31 mouse cellular contexts compared by ENCODE assay signal in the genomic region with DNA sequence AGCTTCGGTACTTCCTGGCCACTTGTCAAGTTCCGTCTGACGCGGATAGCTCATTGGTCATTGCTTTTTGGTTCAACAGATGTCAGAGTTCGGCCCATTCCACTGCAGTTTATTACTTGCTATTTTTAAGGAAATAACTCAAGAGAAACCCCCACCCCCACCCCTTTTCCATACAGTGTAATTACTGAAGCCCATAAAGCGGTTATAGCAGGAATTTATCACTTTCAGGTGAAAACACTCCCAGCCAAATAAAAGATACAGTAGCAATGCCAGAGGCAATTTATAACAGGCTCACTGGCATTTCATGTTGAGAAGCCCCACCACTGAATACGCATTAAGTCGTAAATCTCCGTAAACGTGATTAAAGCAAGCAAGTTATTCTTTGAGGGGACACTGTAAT. TPM values are rescaled to one million over a fixed set of nuclear protein-coding genes. Genes with fewer than 3 reads are reported as not detected.
DNase-seq lines count a peak whose midpoint lies in the region; ATAC-seq and TF ChIP-seq lines count a peak whose summit lies in the region.
"Had no signal": no experiment of that assay in that cellular context is flagged by ENCODE, and none has a peak within 500 bp of the region (broad histone marks: within the 10 kb centered on the region; RNA-seq: fewer than 3 reads in every experiment).

No protein-coding gene starts in this region.

- H3K9me3 ChIP-seq in kidney, embryonic 14.5 days (ENCODE audit: control insufficient read depth, low read length): no peaks in the 10 kb centered on the region
- no peaks in the 10 kb centered on the region; the same call in 1 of the 2 replicates for H3K9me3 ChIP-seq in limb, embryonic 11.5 days (ENCODE audit: control insufficient read depth, low read length)
- no peaks in the 10 kb centered on the region for H3K9me3 ChIP-seq in limb, embryonic 10.5 days (replicated peaks)
- H3K9me3 ChIP-seq in limb, embryonic 12.5 days: no peaks in the 10 kb centered on the region
- no peaks in the 10 kb centered on the region for H3K9me3 ChIP-seq in hindbrain, embryonic 14.5 days (ENCODE audit: control insufficient read depth, low read length)
- H3K9me3 ChIP-seq: embryonic facial prominence, embryonic 10.5 days; embryonic facial prominence, embryonic 15.5 days; forebrain, embryonic 12.5 days; hindbrain, embryonic 10.5 days; liver, embryonic 12.5 days had no signal

- H3K4me1 ChIP-seq in kidney, embryonic 14.5 days (ENCODE audit: control insufficient read depth, insufficient read depth, low read length): no peaks in the 10 kb centered on the region
- H3K4me1 ChIP-seq in limb, embryonic 11.5 days (ENCODE audit: control insufficient read depth, insufficient read depth, low read length): peaks cover 7% of the 10 kb centered on the region; the same call in 1 of the 2 replicates
- H3K4me1 ChIP-seq in limb, embryonic 10.5 days: peaks cover 8% of the 10 kb centered on the region
- H3K4me1 ChIP-seq in limb, embryonic 12.5 days (replicated peaks): peaks cover 17% of the 10 kb centered on the region; the same call in 1 of the 2 replicates
- H3K4me1 ChIP-seq in hindbrain, embryonic 14.5 days (replicated peaks; ENCODE audit: control insufficient read depth, insufficient read depth, low read length): no peaks in the 10 kb centered on the region
- H3K4me1 ChIP-seq: embryonic facial prominence, embryonic 10.5 days; forebrain, embryonic 12.5 days; hindbrain, embryonic 10.5 days had no signal

- no peak for DNase-seq in kidney, adult 11 months
- peak; percentile 29 for DNase-seq in limb, embryonic 11.5 days (ENCODE audit: low spot score)
- DNase-seq in limb, embryonic 10.5 days (ENCODE audit: low spot score): no peak
- peak; percentile 22 for DNase-seq in brain, embryonic 14.5 days (ENCODE audit: low read depth)
- DNase-seq in hindbrain, embryonic 14.5 days (ENCODE audit: low spot score): no peak
- no peak for DNase-seq in adrenal gland, postnatal 25 days
- DNase-seq: adrenal gland, postnatal 10 days; cerebellum, adult 11-12 months; cerebellum, adult 9-11 months; forebrain, postnatal 0 days; gastrocnemius, postnatal 10 days; heart, postnatal 14 days; layer of hippocampus, postnatal 36 days; left cerebral cortex, postnatal 4 days; liver, postnatal 0 days; right cerebral cortex, postnatal 4 days; thymus, adult 18-20 months; thymus, postnatal 25 days had no signal

- no peak overlapping the region for H3K27ac ChIP-seq in kidney, embryonic 14.5 days (ENCODE audit: low read depth, low read length)
- no peak overlapping the region for H3K27ac ChIP-seq in limb, embryonic 11.5 days (replicated peaks; ENCODE audit: low read depth, low read length)
- no peak overlapping the region for H3K27ac ChIP-seq in limb, embryonic 10.5 days
- no peak overlapping the region for H3K27ac ChIP-seq in limb, embryonic 12.5 days
- H3K27ac ChIP-seq in hindbrain, embryonic 14.5 days: no peak overlapping the region
- H3K27ac ChIP-seq: embryonic facial prominence, embryonic 10.5 days; embryonic facial prominence, embryonic 15.5 days; forebrain, embryonic 12.5 days; hindbrain, embryonic 10.5 days; liver, embryonic 12.5 days; macrophage; stomach, postnatal 0 days had no signal

- no peak for TF ChIP-seq POLR2A in brain, embryonic 14.5 days (IDR thresholded peaks at IDR 0.05; ENCODE audit: borderline replicate concordance, extremely low read depth, insufficient read depth, insufficient read length, poor library complexity, severe bottlenecking)

- no peak overlapping the region for H3K9ac ChIP-seq in kidney, embryonic 14.5 days (ENCODE audit: low read depth, low read length)
- no peak overlapping the region for H3K9ac ChIP-seq in limb, embryonic 11.5 days (ENCODE audit: low read length)
- H3K9ac ChIP-seq in limb, embryonic 12.5 days (replicated peaks): no peak overlapping the region
- no peak overlapping the region for H3K9ac ChIP-seq in hindbrain, embryonic 14.5 days
- H3K9ac ChIP-seq: embryonic facial prominence, embryonic 15.5 days; forebrain, embryonic 12.5 days; forebrain, postnatal 0 days; liver, embryonic 12.5 days; liver, postnatal 0 days had no signal

- H3K4me3 ChIP-seq in kidney, embryonic 14.5 days (ENCODE audit: low read length): no peak overlapping the region
- no peak overlapping the region for H3K4me3 ChIP-seq in limb, embryonic 11.5 days (ENCODE audit: low read depth, low read length)
- no peak overlapping the region for H3K4me3 ChIP-seq in limb, embryonic 10.5 days
- H3K4me3 ChIP-seq in limb, embryonic 12.5 days (replicated peaks): no peak overlapping the region
- H3K4me3 ChIP-seq in hindbrain, embryonic 14.5 days (replicated peaks; ENCODE audit: low read length): no peak overlapping the region
- H3K4me3 ChIP-seq: embryonic facial prominence, embryonic 10.5 days; embryonic facial prominence, embryonic 15.5 days; forebrain, embryonic 12.5 days; hindbrain, embryonic 10.5 days; liver, embryonic 12.5 days had no signal

- ATAC-seq in kidney, embryonic 14.5 days (ENCODE audit: low FRiP score, low TSS enrichment): peak; percentile 81
- ATAC-seq in limb, embryonic 11.5 days (ENCODE audit: insufficient number of reproducible peaks, low FRiP score, low TSS enrichment, low read depth): 0 out of 2 replicates have a peak, but pooled peaks have one; percentile 35
- peak; percentile 75 for ATAC-seq in limb, embryonic 12.5 days (ENCODE audit: insufficient number of reproducible peaks, insufficient read depth, low FRiP score, low TSS enrichment, low read depth)
- no peak for ATAC-seq in hindbrain, embryonic 14.5 days (ENCODE audit: low FRiP score)
- ATAC-seq: forebrain, postnatal 0 days; hindbrain, embryonic 16.5 days; liver, embryonic 12.5 days; liver, postnatal 0 days; lung, postnatal 0 days; midbrain, embryonic 16.5 days; Patski had no signal

- H3K36me3 ChIP-seq in kidney, embryonic 14.5 days (ENCODE audit: control insufficient read depth, insufficient read depth, low read length): no peaks in the 10 kb centered on the region
- H3K36me3 ChIP-seq in limb, embryonic 11.5 days (ENCODE audit: control insufficient read depth, insufficient read depth, low read length): no peaks in the 10 kb centered on the region
- H3K36me3 ChIP-seq in limb, embryonic 10.5 days: no peaks in the 10 kb centered on the region
- H3K36me3 ChIP-seq in limb, embryonic 12.5 days: no peaks in the 10 kb centered on the region
- H3K36me3 ChIP-seq in hindbrain, embryonic 14.5 days (replicated peaks; ENCODE audit: control insufficient read depth, insufficient read depth): no peaks in the 10 kb centered on the region
- H3K36me3 ChIP-seq: embryonic facial prominence, embryonic 10.5 days; embryonic facial prominence, embryonic 15.5 days; forebrain, embryonic 12.5 days; hindbrain, embryonic 10.5 days; liver, embryonic 12.5 days had no signal

- H3K4me2 ChIP-seq in kidney, embryonic 14.5 days (replicated peaks; ENCODE audit: low read depth, low read length): no peak overlapping the region; the same call in 1 of the 2 replicates
- no peak overlapping the region for H3K4me2 ChIP-seq in limb, embryonic 11.5 days (ENCODE audit: low read depth, severe bottlenecking)
- H3K4me2 ChIP-seq in limb, embryonic 12.5 days: peak overlapping the region; percentile 35
- H3K4me2 ChIP-seq in hindbrain, embryonic 14.5 days (replicated peaks): no peak overlapping the region
- H3K4me2 ChIP-seq: embryonic facial prominence, embryonic 15.5 days; forebrain, embryonic 12.5 days; liver, embryonic 12.5 days had no signal

- H3K27me3 ChIP-seq in kidney, embryonic 14.5 days (ENCODE audit: control insufficient read depth, insufficient read depth, low read length): no peaks in the 10 kb centered on the region
- H3K27me3 ChIP-seq in limb, embryonic 11.5 days (ENCODE audit: control insufficient read depth, insufficient read depth, low read length): no peaks in the 10 kb centered on the region
- no peaks in the 10 kb centered on the region for H3K27me3 ChIP-seq in limb, embryonic 10.5 days (ENCODE audit: low read depth, poor library complexity, severe bottlenecking)
- H3K27me3 ChIP-seq in limb, embryonic 12.5 days: no peaks in the 10 kb centered on the region
- no peaks in the 10 kb centered on the region for H3K27me3 ChIP-seq in hindbrain, embryonic 14.5 days (ENCODE audit: control insufficient read depth, insufficient read depth, low read length)
- H3K27me3 ChIP-seq: embryonic facial prominence, embryonic 15.5 days; forebrain, embryonic 12.5 days; liver, embryonic 12.5 days; Patski had no signal

- WGBS in kidney, embryonic 14.5 days: 31% methylated on average over 10 of the region's 10 CpGs
- 27% methylated on average over 10 of the region's 10 CpGs for whole genome bisulfite sequencing in limb, embryonic 11.5 days
- 59% methylated on average over 10 of the region's 10 CpGs for WGBS in limb, embryonic 10.5 days
- 18% methylated on average over 10 of the region's 10 CpGs for WGBS in limb, embryonic 12.5 days
- WGBS in hindbrain, embryonic 14.5 days: 71% methylated on average over 10 of the region's 10 CpGs

- TF ChIP-seq CTCF in brain, embryonic 14.5 days (IDR thresholded peaks at IDR 0.05; ENCODE audit: borderline replicate concordance, extremely low read depth, insufficient read depth, insufficient read length): no peak

RNA-seq across cellular contexts. Expression of a gene that starts 6.9 kb away (rescaled TPM):
- polyA plus RNA-seq in kidney, embryonic 14.5 days (2014; fragmentation: Nextera tagmentation; extraction: Ambion mirVana): 3.7 and 3.9 TPM in 2 replicates
- polyA plus RNA-seq in limb, embryonic 11.5 days (2014; fragmentation: Nextera tagmentation; extraction: Ambion mirVana): 3.1 and 3.2 TPM in 2 replicates
- polyA plus RNA-seq in limb, embryonic 10.5 days (2016; fragmentation: Nextera tagmentation; extraction: Ambion mirVana): 2.5 and 3.1 TPM in 2 replicates
- polyA plus RNA-seq in brain, embryonic 14.5 days (2012; rRNA removed): 4.2 and 5.4 TPM in 2 replicates
- 3.3 and 3.4 TPM in 2 replicates for polyA plus RNA-seq in limb, embryonic 12.5 days (2016; fragmentation: Nextera tagmentation; extraction: Ambion mirVana)
- polyA plus RNA-seq in hindbrain, embryonic 14.5 days (2014; fragmentation: Nextera tagmentation; extraction: Ambion mirVana): 0.69 and 0.95 TPM in 2 replicates
- 2.5 and 2.7 TPM in 2 replicates for total RNA-seq in adrenal gland, postnatal 25 days (2021)

Comparison
In these comparisons a context has a peak if more than half of its experiments do, and no peak if none do; other contexts are left out.
1. DNase-seq: peak in limb, embryonic 11.5 days (single experiment) and brain, embryonic 14.5 days (single experiment); none in kidney, adult 11 months (single experiment), limb, embryonic 10.5 days (single experiment), hindbrain, embryonic 14.5 days (single experiment) and adrenal gland, postnatal 25 days (single experiment).